Mouse (Mus musculus) cortical plate, adult 2 months (tissue): Measurements from ENCODE around the gene Nod1.

Experiments
- CTCF ChIP-seq: fragments of 200-500 bp; IDR thresholded peaks from 2 replicates; pipeline ENCODE4 v1.5.1; 2011; ENCODE audit warnings: mild to moderate bottlenecking, control low read depth, low read length; ENCODE audit not compliant: insufficient read depth; ENCODE audit errors: extremely low read depth
- POLR2A ChIP-seq: fragments of 200-500 bp; IDR thresholded peaks from 2 replicates; pipeline ENCODE4 v1.6.1; 2011; ENCODE audit warnings: mild to moderate bottlenecking, low read length, control low read depth; ENCODE audit not compliant: insufficient read depth; ENCODE audit errors: extremely low read depth

DNA sequence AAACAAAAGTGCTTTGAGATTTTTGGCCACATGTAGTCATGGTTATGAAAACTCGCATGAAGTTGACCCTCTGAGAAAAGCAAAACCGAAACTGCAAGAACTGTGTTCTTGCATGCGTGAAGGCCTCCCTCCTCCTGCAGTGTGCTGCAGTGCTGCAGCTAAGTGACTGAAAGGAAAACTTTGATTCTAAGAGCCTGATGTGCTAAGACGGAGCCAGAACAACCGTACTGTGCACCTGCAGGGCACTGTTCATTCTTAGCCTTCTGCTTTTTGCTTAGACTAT is 458 bp upstream of the Nod1 start:
- TF ChIP-seq CTCF, result no peak
- no peak for TF ChIP-seq POLR2A
